Mouse (Mus musculus) intestine, embryonic 14.5 days (tissue): Measurements from ENCODE around the gene Zp3. TPM values are rescaled to one million over a fixed set of nuclear protein-coding genes. Genes with fewer than 3 reads are reported as not detected.

Source experiments
- ATAC-seq: fragments of 200-750 bp; cut with Nextera tagmentation; replicated peaks from 2 replicates; pipeline ENCODE4 v1.8.0; 2017; ENCODE audit warnings: low read depth, moderate number of reproducible peaks, moderate TSS enrichment, moderate library complexity; ENCODE audit not compliant: low FRiP score, low TSS enrichment
- DNase-seq: peaks from one replicate; pipeline ENCODE4 v3.0.0-alpha.2; 2018; ENCODE audit warnings: low spot score
- H3K27ac ChIP-seq: fragments of 300-500 bp; sonication (generic); 2 replicates; pipeline ENCODE4 v1.5.1; 2014; ENCODE audit warnings: low read depth, mild to moderate bottlenecking, control low read depth
- H3K27me3 ChIP-seq: fragments of 300-500 bp; sonication (generic); replicated peaks from 2 replicates; pipeline ENCODE4 v1.6.1; 2014; ENCODE audit warnings: low read length, control low read depth; ENCODE audit not compliant: control insufficient read depth, insufficient read depth
- H3K36me3 ChIP-seq: fragments of 300-500 bp; sonication (generic); 2 replicates; pipeline ENCODE4 v1.6.1; 2014; ENCODE audit warnings: low read length, control low read depth; ENCODE audit not compliant: control insufficient read depth, insufficient read depth
- H3K4me1 ChIP-seq: fragments of 300-500 bp; sonication (generic); replicated peaks from 2 replicates; pipeline ENCODE4 v1.6.1; 2014; ENCODE audit warnings: low read length, control low read depth, mixed read lengths; ENCODE audit not compliant: control insufficient read depth, insufficient read depth
- H3K4me2 ChIP-seq: fragments of 300-500 bp; sonication (generic); 2 replicates; pipeline ENCODE4 v1.6.1; 2014; ENCODE audit warnings: low read length
- H3K4me3 ChIP-seq: fragments of 300-500 bp; sonication (generic); 2 replicates; pipeline ENCODE4 v1.5.1; 2014; ENCODE audit warnings: low read depth, low read length, control low read depth, mixed read lengths
- H3K9ac ChIP-seq: fragments of 300-500 bp; sonication (generic); 2 replicates; pipeline ENCODE4 v1.6.1; 2014; ENCODE audit warnings: mild to moderate bottlenecking, low read length
- H3K9me3 ChIP-seq: fragments of 300-500 bp; sonication (generic); 2 replicates; pipeline ENCODE4 v1.6.1; 2016; ENCODE audit warnings: low read length, control low read depth; ENCODE audit not compliant: control insufficient read depth
- WGBS: fragments of 180-500 bp; shearing (Covaris S2); extraction: QIAGEN DNeasy Blood & Tissue Kit; methylation state at CpG from one replicate; pipeline ENCODE4 v1.1.7; 2014; 5-methylcytosine and 5-hydroxymethylcytosine counted together
- polyA plus RNA-seq: library from polyadenylated mRNA; unstranded; fragments of >200 nt; fragmentation: Nextera tagmentation; extraction: Ambion mirVana; gene quantifications from 2 replicates; pipeline ENCODE4 v1.2.1, GENCODE M21; 2014

The Zp3 gene
- polyA plus RNA-seq, 1 experiment from 2014 or later = not detected

DNA sequence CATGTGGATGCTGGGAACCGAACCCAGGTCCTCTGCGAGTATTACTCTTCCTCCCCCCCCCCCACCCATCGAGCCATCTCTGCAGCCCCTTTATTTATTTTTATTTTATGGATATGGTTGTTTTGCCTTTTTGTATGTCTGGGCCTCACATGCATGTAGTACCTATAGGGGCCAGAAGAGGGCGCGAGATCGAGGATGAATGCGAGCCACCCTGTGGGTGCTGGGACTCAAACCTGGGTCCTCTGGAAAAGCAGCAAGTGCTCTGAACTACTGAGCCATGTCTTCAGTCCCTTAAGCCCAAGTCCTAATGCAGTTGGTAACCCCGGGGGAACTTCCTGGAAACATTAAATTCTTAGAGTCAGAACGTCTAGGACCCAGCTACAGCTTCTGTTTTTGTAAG lies 13.0 kb upstream of the Zp3 start:
- no peak for ATAC-seq
- H3K4me2 ChIP-seq = no peak overlapping the region
- H3K9ac ChIP-seq = no peak overlapping the region

DNA sequence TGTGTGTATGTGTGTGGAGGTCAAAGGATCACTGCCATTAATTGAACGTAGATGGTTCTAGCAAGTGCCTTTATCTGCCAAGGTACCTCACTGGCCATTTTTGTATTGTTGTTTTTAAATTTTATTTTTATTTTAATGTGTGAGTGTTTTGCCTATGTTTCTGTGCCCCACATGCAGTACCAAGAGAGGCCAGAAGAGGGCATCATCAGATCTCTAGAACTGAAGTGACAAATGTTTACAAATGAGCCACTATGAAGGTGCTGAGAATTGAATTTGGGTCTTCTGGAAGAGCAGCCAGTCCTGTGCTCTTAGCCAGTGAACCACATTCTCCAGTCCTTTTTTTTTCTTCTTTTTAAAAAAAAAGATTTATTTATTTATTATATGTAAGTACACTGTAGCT lies 11.1 kb upstream of the Zp3 start:
- Histone ChIP-seq H3K4me1 (no peaks in the 10 kb centered on the region; the same call in 1 of the 2 replicates), H3K9ac (no peak overlapping the region), H3K4me3 (no peak overlapping the region), H3K4me2 (no peak overlapping the region), H3K27me3 (no peaks in the 10 kb centered on the region), H3K9me3 (no peaks in the 10 kb centered on the region), H3K27ac (no peak overlapping the region), H3K36me3 (no peaks in the 10 kb centered on the region)
- 61% methylated on average over 1 of the region's 1 CpGs for WGBS
- no peak for ATAC-seq
- peak; percentile 73 for DNase-seq

More for the DNA sequence above, 13.0 kb upstream of the Zp3 start:
- Histone ChIP-seq H3K27me3 (no peaks in the 10 kb centered on the region), H3K4me1 (no peaks in the 10 kb centered on the region; the same call in 1 of the 2 replicates), H3K27ac (no peak overlapping the region), H3K36me3 (no peaks in the 10 kb centered on the region), H3K9me3 (no peaks in the 10 kb centered on the region), H3K4me3 (no peak overlapping the region)
- 59% methylated on average over 9 of the region's 9 CpGs for WGBS
- DNase-seq = no peak

DNA sequence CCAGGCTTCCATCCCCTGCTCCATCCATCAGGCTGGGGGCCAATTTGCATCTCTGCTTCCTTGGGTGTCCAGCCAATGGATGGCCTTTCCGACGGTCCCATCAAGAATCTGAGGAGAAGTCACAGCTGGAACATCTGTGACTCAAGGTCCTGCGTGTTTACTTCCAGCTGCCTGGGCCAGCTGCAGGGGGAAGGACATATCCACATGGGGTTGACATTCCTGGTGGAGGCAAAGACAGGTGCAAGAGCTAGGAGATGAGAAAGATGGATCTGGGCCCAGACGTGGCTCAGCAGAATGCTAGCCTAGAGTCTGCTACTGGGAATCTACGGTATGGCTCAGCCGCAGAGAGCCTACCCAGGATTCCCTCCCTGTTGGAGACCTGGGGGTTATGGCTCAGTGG lies 9.7 kb upstream of the Zp3 start:
- H3K9ac ChIP-seq = no peak overlapping the region
- H3K4me1 ChIP-seq = no peaks in the 10 kb centered on the region; the same call in 1 of the 2 replicates
- no peaks in the 10 kb centered on the region for H3K9me3 ChIP-seq
- H3K27me3 ChIP-seq = no peaks in the 10 kb centered on the region
- H3K4me2 ChIP-seq = no peak overlapping the region
- H3K36me3 ChIP-seq = no peaks in the 10 kb centered on the region
- no peak overlapping the region for H3K4me3 ChIP-seq
- no peak overlapping the region for H3K27ac ChIP-seq
- 66% methylated on average over 6 of the region's 6 CpGs for WGBS
- DNase-seq (no peak), ATAC-seq (no peak)

DNA sequence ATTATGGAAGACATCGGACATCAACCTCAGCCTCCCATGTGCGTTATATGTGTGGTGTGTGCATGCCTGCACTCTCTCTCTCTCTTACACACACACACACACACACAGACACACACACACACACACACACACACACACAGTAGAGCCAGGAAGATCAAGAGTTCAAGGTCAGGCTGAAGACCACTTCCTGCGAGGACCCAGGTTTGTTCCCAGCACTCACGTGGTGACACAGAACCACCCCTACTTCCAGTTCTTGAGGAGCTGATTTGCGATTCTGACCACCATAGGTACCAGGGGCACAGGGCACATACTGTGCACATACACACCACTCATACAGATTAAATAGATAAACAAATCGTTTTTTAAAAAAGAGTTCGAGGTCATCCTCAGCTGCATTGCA lies 8.0 kb upstream of the Zp3 start:
- Histone ChIP-seq H3K9me3 (no peaks in the 10 kb centered on the region), H3K4me2 (no peak overlapping the region), H3K27ac (no peak overlapping the region), H3K36me3 (no peaks in the 10 kb centered on the region), H3K27me3 (no peaks in the 10 kb centered on the region), H3K4me3 (no peak overlapping the region), H3K9ac (no peak overlapping the region), H3K4me1 (no peaks in the 10 kb centered on the region)
- 80% methylated on average over 7 of the region's 7 CpGs for WGBS
- no peak for DNase-seq
- no peak for ATAC-seq

DNA sequence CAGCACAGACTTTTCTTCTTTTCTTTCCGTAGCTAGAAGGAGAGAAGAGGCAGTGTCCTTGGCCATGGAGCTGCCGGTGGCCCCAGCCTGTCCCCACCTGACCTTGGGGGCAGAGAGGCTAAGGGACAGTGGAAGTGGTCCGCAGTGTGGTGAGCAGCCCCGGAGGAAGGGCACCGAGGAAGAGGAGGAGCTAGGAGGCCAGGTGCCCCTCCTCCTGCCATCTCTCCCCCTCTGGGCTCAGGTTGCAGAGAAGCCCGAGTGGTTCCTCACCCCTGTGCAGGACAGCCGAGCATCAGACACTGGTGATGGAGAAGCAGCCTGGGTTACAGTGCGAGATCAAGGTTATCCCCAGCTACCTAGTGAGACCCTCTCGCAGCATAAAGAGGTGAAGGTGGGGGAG lies 5.5 kb upstream of the Zp3 start, which contains the start of gene Ssc4d:
Gene Ssc4d (minus strand): TSS at position 167 of the 400 bp plus-strand sequence.
- H3K9me3 ChIP-seq = no peaks in the 10 kb centered on the region
- H3K4me2 ChIP-seq = peak within 1 kb of the TSS; percentile 33; the same call in 1 of the 2 replicates
- H3K27me3 ChIP-seq = no peaks in the 10 kb centered on the region
- no peaks in the 10 kb centered on the region for H3K36me3 ChIP-seq
- H3K27ac ChIP-seq = no peak within 1 kb of the TSS
- no peak within 1 kb of the TSS for H3K4me3 ChIP-seq
- 0 out of 2 replicates have a peak, but pooled peaks have one; percentile 19 for ATAC-seq
- H3K9ac ChIP-seq = peak within 1 kb of the TSS; percentile 13; the same call in 1 of the 2 replicates
- no peak for DNase-seq
- H3K4me1 ChIP-seq = no peaks in the 10 kb centered on the region
- 14% methylated on average over 9 of the region's 9 CpGs for WGBS

DNA sequence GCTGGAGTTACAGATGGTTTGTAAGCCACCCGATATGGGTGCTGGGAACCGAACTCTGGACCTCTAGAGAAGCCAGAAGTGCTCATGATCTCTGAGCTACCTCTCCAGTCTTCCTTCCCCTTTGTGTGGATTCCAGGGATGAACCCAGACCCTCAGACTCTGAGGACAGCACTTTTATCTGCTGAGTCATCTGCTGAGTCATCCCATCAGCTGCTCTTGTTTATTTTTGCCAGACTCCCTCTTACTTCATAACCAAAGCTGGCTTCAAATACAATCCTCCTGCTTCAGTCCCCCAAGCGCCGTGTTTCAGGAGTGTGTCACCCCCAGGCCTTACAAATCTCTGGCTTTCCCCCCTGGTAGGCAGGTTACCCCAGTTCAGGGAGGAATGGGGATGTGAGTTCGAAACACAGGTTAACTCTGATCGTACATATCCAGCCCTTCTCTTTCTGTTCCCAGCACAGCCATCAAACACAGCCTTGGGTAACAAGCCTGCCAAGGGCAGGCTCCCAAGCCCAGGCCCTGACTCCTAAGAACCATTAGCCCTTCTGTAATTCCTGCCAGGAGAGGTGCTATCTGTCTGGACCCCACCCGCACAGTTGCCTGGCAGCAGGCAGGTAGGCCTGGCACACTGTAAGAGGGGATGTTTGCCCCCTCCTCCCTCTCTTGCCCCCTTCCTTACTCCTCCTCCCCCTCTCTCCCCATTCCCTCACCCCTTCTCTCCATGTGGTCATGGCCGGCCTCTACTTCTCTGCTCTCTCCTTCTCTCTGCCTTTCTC lies 3.8 kb upstream of the Zp3 start:
- H3K9me3 ChIP-seq = no peaks in the 10 kb centered on the region
- no peak overlapping the region for H3K4me3 ChIP-seq
- ATAC-seq (no peak), DNase-seq (no peak)
- no peak overlapping the region for H3K4me2 ChIP-seq
- no peaks in the 10 kb centered on the region for H3K4me1 ChIP-seq
- H3K36me3 ChIP-seq = no peaks in the 10 kb centered on the region
- H3K27me3 ChIP-seq = no peaks in the 10 kb centered on the region
- no peak overlapping the region for H3K27ac ChIP-seq
- H3K9ac ChIP-seq = no peak overlapping the region
- 86% methylated on average over 8 of the region's 8 CpGs for WGBS

DNA sequence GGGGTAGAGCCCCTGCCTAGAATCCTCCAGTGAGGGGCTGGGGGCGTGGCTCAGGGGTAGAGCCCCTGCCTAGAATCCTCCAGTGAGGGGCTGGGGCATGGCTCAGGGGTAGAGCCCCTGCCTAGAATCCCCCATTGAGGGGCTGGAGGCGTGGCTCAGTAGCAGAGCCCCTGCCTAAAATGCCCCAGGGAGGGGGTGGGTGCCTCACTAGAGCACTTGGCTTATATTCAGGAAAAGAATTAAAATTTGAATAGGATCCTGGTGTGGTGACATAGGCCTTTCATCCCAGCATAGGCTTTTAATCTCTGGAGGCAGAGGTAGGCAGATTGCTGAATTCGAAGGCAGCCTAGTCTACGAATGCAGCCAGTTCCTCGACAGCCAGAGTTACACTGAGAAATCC lies 518 bp upstream of the Zp3 start:
- Histone ChIP-seq H3K4me3 (no peak overlapping the region), H3K27me3 (no peaks in the 10 kb centered on the region), H3K27ac (no peak overlapping the region), H3K4me1 (no peaks in the 10 kb centered on the region), H3K9me3 (no peaks in the 10 kb centered on the region), H3K4me2 (no peak overlapping the region), H3K36me3 (no peaks in the 10 kb centered on the region), H3K9ac (no peak overlapping the region)
- DNase-seq = no peak
- 83% methylated on average over 5 of the region's 5 CpGs for WGBS
- no peak for ATAC-seq

DNA sequence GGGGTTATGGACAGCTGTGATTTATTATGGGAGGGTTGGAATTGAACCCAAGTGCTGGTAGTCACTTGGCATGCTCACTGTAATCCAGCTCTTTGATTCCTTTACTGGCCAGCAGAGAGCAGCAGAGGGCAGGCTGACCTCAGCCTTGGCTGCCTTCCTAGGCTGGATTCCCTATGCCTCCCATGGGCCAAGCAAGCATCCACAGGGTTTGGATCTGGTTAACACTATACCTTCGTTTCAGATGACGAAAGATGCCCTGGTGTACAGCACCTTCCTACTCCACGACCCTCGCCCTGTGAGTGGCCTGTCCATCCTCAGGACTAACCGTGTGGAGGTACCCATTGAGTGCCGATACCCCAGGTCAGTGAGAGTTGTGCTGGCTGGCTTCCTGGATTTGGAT lies 2.5 kb downstream of the Zp3 start:
- Histone ChIP-seq H3K4me2 (no peak overlapping the region), H3K27me3 (no peaks in the 10 kb centered on the region), H3K9me3 (no peaks in the 10 kb centered on the region), H3K4me1 (no peaks in the 10 kb centered on the region), H3K4me3 (no peak overlapping the region), H3K36me3 (no peaks in the 10 kb centered on the region), H3K27ac (no peak overlapping the region), H3K9ac (no peak overlapping the region)
- ATAC-seq = peak; percentile 70; the same call in 1 of the 2 replicates
- WGBS = 36% methylated on average over 6 of the region's 6 CpGs
- DNase-seq = peak; percentile 83

DNA sequence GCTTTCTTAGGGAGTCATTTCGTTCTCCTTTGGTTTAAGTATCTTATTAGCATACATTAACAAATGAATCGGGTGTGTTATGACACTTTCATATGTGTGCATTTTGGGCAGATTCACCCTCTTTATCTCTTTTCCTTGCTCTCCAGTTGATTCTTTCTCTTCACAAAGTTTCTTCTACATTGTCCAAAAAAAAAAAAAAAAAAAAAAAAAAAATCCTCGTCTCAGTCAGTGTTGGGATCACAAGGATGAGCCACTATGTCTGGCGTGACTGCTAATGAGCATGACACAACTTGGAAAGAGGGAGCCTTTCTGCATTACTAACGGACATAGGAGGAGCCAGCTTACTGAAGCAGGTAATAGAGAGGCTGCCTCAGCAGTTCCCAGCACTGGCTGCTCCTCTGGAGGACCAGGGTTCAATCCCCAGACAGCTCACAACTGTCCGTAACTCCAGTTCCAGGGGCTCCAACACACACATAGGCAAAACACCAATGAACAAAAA lies 4.7 kb downstream of the Zp3 start:
- no peaks in the 10 kb centered on the region for H3K9me3 ChIP-seq
- no peak overlapping the region for H3K4me2 ChIP-seq
- no peak overlapping the region for H3K9ac ChIP-seq
- DNase-seq (no peak), ATAC-seq (no peak)
- no peaks in the 10 kb centered on the region for H3K36me3 ChIP-seq
- H3K27me3 ChIP-seq = no peaks in the 10 kb centered on the region
- no peak overlapping the region for H3K4me3 ChIP-seq
- no peaks in the 10 kb centered on the region for H3K4me1 ChIP-seq
- WGBS = 64% methylated on average over 6 of the region's 6 CpGs
- H3K27ac ChIP-seq = no peak overlapping the region
